Mouse (Mus musculus): ENCODE measurements around the gene Tomm20. TPM values are rescaled to one million over a fixed set of nuclear protein-coding genes. Genes with fewer than 3 reads are reported as not detected.
"Not testable (repeated sequence)": the region's sequence is repeated elsewhere in the genome, so short reads cannot be mapped to it uniquely, and the experiment has no call there.

Tomm20 gene
- total RNA-seq, 1 experiment from 2014 or later: 100 TPM

DNA sequence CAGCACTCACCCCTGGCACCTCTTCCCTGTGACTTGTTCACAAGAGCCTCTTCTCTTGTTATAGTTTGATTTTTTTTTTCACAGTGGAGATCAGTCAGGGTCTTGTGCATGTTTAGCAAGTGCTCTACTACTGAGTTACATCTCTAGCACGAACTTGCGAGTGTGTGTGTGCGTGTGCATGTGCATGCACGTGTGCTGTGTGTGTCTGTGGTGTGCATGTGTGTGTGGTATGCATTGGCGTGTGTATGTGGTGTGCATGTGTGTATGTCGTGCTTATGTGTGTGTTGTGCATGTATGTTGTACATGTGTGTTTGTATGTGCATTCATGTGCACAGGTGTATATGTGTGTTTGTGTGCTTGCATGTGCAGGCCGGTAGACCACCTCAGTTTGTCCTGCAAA is 22.7 kb downstream of the Tomm20 start:
- ATAC-seq (replicated peaks; ENCODE audit: insufficient number of reproducible peaks, low FRiP score, low TSS enrichment, poor library complexity, severe bottlenecking): no peak

GRCm38 (mm10) chr8:126921432-126921831 is 24.2 kb downstream of the Tomm20 start:
- no peak for ATAC-seq (replicated peaks; ENCODE audit: insufficient number of reproducible peaks, low FRiP score, low TSS enrichment, poor library complexity, severe bottlenecking)

DNA sequence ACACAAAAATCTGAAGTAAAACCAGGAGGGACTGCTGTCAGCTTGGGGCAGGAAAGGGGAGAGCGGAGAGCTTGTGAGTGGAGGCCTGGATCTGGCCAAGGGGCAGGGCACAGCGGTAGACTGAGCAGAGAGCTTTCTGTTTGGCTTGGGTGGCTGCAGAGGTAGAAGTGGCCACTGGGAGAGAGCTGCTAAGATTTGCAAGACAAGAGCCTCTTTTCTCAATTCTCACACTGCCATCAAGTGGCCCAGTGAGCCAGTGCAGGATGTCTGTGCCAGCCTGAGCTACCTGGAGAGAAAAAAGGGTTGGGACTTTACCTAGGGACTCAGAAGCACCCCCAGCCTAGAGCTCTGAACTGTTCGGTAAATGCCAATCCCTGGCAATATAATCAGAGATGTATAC is 24.8 kb downstream of the Tomm20 start:
- ATAC-seq (replicated peaks; ENCODE audit: insufficient number of reproducible peaks, low FRiP score, low TSS enrichment, poor library complexity, severe bottlenecking): peak; percentile 79

GRCm38 (mm10) chr8:126920386-126920785 is 25.3 kb downstream of the Tomm20 start:
- ATAC-seq (replicated peaks; ENCODE audit: insufficient number of reproducible peaks, low FRiP score, low TSS enrichment, poor library complexity, severe bottlenecking): no peak

- ATAC-seq (replicated peaks; ENCODE audit: insufficient number of reproducible peaks, low FRiP score, low TSS enrichment, poor library complexity, severe bottlenecking): no peak
Observed at GRCm38 (mm10) chr8:126919703-126920102, 25.9 kb downstream of the Tomm20 start.

DNA sequence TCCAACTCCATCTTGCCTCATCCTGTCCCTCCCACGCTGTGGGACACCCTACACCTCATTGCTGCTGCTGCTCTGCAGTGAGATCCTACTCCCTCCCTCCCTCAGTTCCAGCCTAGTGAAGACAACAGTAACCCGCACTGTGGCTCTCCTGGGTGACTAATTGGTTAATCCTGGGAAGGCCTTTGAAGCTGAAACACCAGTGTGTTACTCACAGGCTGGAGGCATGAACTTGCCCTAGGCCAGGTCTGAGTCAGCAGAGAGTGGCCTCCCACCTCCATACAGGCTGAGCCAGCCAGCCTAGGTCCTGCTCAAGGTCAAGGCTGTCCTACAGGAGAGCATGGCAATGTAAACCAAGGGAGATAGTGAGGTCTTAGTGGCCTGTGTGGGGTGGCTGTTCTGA is 26.4 kb downstream of the Tomm20 start:
- no peak for ATAC-seq (replicated peaks; ENCODE audit: insufficient number of reproducible peaks, low FRiP score, low TSS enrichment, poor library complexity, severe bottlenecking)

- no peak for ATAC-seq (replicated peaks; ENCODE audit: insufficient number of reproducible peaks, low FRiP score, low TSS enrichment, poor library complexity, severe bottlenecking)
Observed at GRCm38 (mm10) chr8:126918356-126918755, 27.3 kb downstream of the Tomm20 start.

DNA sequence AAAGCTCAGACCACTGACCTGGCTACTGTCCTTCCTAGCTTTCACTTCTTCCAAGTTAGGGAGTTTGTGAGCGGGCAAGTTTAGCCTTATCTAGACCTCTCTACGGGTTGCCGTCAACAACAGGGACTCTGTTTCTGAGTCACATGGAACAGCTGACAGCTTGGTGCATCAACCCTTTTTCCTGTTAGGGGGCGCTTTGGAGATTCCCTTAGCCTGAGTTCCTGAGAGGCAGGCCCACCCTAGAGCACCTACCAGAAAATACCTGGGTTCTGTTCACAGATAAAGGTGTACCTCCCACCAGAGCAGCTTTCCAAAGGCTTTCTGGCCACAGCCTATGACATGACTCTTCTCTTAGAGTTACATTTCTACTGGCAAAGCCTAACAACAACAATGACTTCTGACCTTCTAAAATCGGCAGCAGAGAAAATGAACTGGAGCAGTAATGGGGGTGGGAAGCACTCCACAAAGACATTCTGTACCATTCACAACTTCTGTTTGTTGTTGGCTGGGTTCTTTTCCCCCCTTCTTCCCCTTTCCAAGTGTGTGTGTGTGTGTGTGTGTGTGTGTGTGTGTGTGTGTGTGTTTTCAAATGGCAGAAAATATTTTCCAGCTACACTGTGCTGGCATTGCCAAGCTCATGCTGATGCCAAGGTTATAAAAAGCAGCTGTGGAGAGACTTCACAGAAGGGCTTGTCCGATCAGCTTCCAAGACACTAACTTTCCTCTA is 28.3 kb downstream of the Tomm20 start:
- ATAC-seq (replicated peaks; ENCODE audit: insufficient number of reproducible peaks, low FRiP score, low TSS enrichment, poor library complexity, severe bottlenecking): no peak

- no peak for ATAC-seq (replicated peaks; ENCODE audit: insufficient number of reproducible peaks, low FRiP score, low TSS enrichment, poor library complexity, severe bottlenecking)
Observed at GRCm38 (mm10) chr8:126916611-126917010, 29.0 kb downstream of the Tomm20 start.

- ATAC-seq (replicated peaks; ENCODE audit: insufficient number of reproducible peaks, low FRiP score, low TSS enrichment, poor library complexity, severe bottlenecking): no peak
Observed at GRCm38 (mm10) chr8:126914609-126915375, 30.9 kb downstream of the Tomm20 start.

DNA sequence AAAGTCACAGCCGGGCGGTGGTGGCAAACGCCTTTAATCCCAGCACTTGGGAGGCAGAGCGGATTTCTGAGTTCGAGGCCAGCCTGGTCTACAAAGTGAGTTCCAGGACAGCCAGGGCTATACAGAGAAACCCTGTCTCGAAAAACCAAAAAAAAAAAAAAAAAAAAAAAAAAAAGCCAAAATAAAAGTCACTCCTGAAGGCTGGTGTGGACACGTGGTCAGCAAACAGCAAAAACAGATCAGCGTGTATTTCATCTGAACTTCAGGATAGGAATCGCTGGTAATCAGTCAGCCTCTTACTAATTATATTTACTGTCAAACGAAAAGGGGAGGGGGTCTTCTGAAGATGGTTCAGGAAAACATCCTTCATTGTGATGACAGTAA is 31.5 kb downstream of the Tomm20 start:
- not testable (repeated sequence) for ATAC-seq (replicated peaks; ENCODE audit: insufficient number of reproducible peaks, low FRiP score, low TSS enrichment, poor library complexity, severe bottlenecking)

DNA sequence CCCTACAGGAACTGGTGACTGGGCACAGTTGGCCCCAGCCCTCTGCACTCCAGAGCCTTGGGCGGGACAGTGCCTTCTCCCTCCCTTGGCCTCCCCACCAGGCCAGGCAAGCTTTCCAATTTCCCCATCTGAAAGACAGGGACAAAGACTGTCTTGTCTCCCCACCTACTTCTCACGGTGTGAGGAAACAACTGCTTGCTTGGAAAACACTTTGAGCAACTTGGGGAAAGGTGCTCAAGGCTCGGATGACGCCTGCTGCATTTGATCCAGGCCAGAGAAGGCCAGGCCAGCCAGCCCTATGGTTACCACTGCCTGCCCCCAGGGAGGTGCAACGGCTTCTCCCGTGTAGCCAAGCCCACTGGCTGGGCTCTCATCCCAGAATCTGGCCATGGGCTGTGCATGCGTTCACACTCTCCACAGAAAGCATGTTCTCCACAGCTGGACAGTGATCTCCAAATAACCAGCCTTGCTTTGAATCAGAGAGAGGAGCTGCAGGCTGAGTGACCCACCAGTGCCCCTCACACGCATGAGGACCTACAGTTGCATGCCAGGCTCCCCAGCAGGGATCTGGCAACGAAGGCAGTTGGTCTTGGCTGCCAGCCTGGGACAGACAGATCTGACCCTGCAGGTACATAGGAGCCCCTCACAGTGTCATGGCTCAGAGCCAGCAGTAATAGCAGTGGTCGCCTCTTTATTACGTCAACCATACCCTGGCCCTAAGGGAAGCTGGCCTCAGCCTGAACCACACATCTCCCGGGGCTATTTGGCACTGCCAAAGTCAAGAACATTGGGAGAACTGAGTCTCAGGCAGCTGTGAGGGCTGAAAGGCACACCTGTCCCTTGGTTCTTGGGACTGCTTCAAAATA is 32.2 kb downstream of the Tomm20 start:
- no peak for ATAC-seq (replicated peaks; ENCODE audit: insufficient number of reproducible peaks, low FRiP score, low TSS enrichment, poor library complexity, severe bottlenecking)

DNA sequence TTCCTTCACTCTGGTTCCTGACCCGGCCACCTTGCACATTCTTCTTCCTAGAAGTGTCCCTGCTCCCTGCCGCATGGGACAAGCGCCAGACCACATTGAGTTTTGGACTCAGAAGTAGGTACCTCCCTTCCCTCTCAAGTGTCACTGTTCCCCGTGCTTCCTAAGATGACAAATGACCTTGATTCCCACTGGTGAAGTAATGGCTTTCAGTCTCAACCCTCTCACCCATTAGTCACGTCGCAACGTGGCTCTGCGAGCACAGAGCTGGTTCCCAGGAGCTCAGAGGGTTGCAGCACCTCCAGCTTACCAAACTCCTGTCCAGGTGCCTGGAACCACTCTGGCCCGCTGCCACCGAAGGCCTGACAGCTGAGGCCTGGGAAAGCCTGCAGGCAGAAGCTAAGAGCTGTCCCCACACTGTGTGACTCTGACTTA is 36.3 kb downstream of the Tomm20 start:
- ATAC-seq (replicated peaks; ENCODE audit: insufficient number of reproducible peaks, low FRiP score, low TSS enrichment, poor library complexity, severe bottlenecking): no peak

DNA sequence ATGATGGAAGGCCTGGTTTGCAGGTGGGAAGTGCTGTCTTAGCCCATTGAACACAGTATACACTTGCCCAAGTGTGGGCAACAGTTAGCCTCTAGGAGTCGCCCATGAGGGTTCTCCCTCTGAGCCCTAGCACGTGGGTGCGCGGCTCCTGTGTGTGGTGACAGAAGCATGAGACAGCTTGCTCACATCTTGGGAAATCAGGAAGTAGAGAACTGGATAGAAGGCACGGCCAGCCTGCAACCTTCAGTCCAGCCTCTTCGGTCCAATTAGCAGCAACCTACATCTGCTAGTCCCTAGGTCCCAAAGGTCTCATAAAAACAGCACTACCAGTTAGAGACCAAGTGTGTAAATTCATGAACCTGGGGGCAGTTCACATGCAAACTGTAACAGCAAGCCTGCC is 36.8 kb downstream of the Tomm20 start:
- peak; percentile 83 for ATAC-seq (replicated peaks; ENCODE audit: insufficient number of reproducible peaks, low FRiP score, low TSS enrichment, poor library complexity, severe bottlenecking)

- ATAC-seq (replicated peaks; ENCODE audit: insufficient number of reproducible peaks, low FRiP score, low TSS enrichment, poor library complexity, severe bottlenecking): no peak
Observed at GRCm38 (mm10) chr8:126907968-126908367, 37.7 kb downstream of the Tomm20 start.

DNA sequence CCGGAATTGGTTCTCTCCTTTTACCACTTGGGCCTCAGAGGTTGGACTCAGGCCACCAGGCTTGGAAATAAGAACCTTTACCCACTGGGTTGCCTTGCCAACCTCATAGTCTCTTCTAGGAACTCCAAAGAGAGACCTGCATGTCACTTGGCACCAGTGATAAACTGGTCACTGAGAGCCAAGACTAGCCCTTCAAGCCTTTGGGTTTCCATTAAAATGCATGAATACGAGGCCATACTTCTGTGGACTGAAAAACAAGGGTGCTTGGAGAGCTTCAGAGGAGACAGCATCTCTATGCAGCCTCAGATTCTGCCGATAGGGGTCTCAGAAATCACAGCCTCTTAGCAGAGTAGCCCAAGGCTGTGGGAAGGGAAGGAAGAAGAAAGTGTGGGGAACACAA is 38.3 kb downstream of the Tomm20 start:
- no peak for ATAC-seq (replicated peaks; ENCODE audit: insufficient number of reproducible peaks, low FRiP score, low TSS enrichment, poor library complexity, severe bottlenecking)

DNA sequence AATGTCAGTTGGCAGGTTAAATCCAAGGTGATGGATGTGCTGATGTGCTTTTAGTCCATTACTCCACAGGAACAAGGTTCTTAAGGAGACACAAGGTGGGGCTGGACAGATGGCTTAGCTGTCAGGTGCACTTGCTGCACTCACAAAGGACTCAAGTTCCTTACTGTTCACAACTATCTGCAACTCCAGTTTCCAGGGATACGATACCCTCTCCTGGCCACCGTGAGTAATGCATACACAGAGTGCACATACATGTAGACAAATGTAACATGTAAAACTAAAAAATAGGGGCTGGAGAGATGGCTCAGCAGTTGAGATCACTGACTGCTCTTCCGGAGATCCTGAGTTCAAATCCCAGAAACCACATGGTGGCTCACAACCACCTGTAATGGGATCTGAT is 40.3 kb downstream of the Tomm20 start:
- no peak for ATAC-seq (replicated peaks; ENCODE audit: insufficient number of reproducible peaks, low FRiP score, low TSS enrichment, poor library complexity, severe bottlenecking)

DNA sequence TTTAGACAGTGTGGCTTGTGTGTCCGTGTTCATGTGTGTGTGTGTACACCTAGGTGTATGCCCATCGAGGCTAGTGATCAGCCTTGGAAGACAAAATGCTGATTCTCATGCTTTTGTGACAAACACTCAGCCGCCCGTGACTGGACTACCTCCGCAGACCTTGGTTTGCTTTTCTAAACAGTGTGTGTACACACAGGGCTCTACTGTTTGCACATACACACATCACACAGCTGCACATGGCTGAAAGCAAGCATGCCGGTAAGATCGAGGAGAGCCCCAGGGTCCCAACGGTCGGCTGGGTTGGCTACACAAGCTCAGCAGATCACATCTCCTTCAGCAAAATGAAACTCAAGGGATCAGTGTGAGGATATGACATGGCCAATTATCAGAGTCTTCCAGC is 41.7 kb downstream of the Tomm20 start:
- no peak for ATAC-seq (replicated peaks; ENCODE audit: insufficient number of reproducible peaks, low FRiP score, low TSS enrichment, poor library complexity, severe bottlenecking)

DNA sequence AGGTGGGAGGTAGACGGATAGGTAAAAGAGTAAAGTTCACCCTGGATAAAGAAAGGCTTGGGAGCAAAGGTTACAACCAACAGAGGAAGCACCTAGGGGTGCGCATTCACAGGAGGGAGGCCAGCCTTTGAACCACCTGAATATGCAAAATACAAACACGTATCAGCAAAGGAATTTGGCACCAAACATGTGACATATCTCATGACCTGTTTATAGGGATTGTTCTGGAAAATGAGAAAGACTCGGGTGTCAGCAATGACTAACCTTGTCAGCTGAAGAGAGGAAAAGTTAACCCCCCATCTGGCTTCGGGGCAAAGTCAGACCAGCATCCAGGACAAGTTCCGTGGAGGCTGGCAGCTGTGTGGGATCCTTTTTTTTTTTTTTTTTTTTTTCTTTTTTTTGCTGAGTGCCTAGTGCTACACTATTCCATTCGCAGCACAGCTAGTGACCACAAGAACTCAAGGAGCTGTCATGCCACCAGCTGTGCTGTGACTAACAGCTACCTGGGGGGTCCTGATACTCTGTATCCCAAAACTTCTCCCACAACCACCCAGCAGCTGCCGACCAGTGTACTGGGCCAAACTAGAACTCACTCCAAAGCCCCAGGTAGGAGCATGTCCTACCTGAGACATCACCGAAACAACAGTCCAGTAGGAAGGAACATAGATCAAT is 42.3 kb downstream of the Tomm20 start:
- ATAC-seq (replicated peaks; ENCODE audit: insufficient number of reproducible peaks, low FRiP score, low TSS enrichment, poor library complexity, severe bottlenecking): no peak

Measured in monocyte, adult 5-6 weeks (primary cell).